Mouse (Mus musculus) heart, postnatal 0 days (tissue): ENCODE measurements around the gene Cmc4. TPM values are rescaled to one million over a fixed set of nuclear protein-coding genes. Genes with fewer than 3 reads are reported as not detected.

Experiments
- ATAC-seq: fragments of 200-750 bp; cut with Nextera tagmentation; 2 replicates; pipeline ENCODE4 v1.8.0; 2017; ENCODE audit warnings: low read depth, moderate number of reproducible peaks, moderate library complexity; ENCODE audit not compliant: insufficient read depth
- DNase-seq: peaks from one replicate; pipeline ENCODE4 v3.0.0-alpha.2; 2016; ENCODE audit warnings: low spot score
- H3K27ac ChIP-seq: fragments of 300-500 bp; sonication (generic); 2 replicates; pipeline ENCODE4 v1.5.1; 2014; ENCODE audit warnings: low read depth, mild to moderate bottlenecking
- H3K27me3 ChIP-seq: fragments of 300-500 bp; sonication (generic); 2 replicates; pipeline ENCODE4 v1.6.1; 2014; ENCODE audit warnings: low read length, mixed read lengths; ENCODE audit not compliant: control insufficient read depth, insufficient read depth
- H3K36me3 ChIP-seq: fragments of 300-500 bp; sonication (generic); replicated peaks from 2 replicates; pipeline ENCODE4 v1.6.1; 2014; ENCODE audit warnings: low read length, mixed read lengths; ENCODE audit not compliant: control insufficient read depth, insufficient read depth
- H3K4me1 ChIP-seq: fragments of 300-500 bp; sonication (generic); 2 replicates; pipeline ENCODE4 v1.6.1; 2014; ENCODE audit warnings: antibody characterized with exemption; ENCODE audit not compliant: control insufficient read depth, insufficient read depth
- H3K4me2 ChIP-seq: fragments of 300-500 bp; sonication (generic); 2 replicates; pipeline ENCODE4 v1.6.1; 2014; ENCODE audit warnings: low read depth, mild to moderate bottlenecking, low read length, moderate library complexity
- H3K4me3 ChIP-seq: fragments of 300-500 bp; sonication (generic); 2 replicates; pipeline ENCODE4 v1.5.1; 2014; ENCODE audit warnings: low read depth, low read length
- H3K9ac ChIP-seq: fragments of 300-500 bp; sonication (generic); replicated peaks from 2 replicates; pipeline ENCODE4 v1.6.1; 2014; ENCODE audit warnings: low read depth, low read length, mixed read lengths
- H3K9me3 ChIP-seq: fragments of 300-500 bp; sonication (generic); replicated peaks from 2 replicates; pipeline ENCODE4 v1.6.1; 2016; ENCODE audit warnings: low read length; ENCODE audit not compliant: control insufficient read depth
- CTCF ChIP-seq: IDR thresholded peaks from 2 replicates; pipeline ENCODE4 v1.5.1; 2016; ENCODE audit warnings: antibody characterized with exemption, control low read depth, low read depth
- EP300 ChIP-seq: IDR thresholded peaks from 2 replicates; pipeline ENCODE4 v1.6.1; 2016; ENCODE audit warnings: antibody characterized with exemption, low read depth
- WGBS: fragments of 180-500 bp; shearing (Covaris S2); extraction: QIAGEN DNeasy Blood & Tissue Kit; methylation state at CpG from one replicate; pipeline ENCODE4 v1.1.7; 2014; 5-methylcytosine and 5-hydroxymethylcytosine counted together
- polyA plus RNA-seq: library from polyadenylated mRNA; unstranded; fragments of >200 nt; fragmentation: Nextera tagmentation; extraction: Ambion mirVana; gene quantifications from 2 replicates; pipeline ENCODE4 v1.2.1, GENCODE M21; 2015
- total RNA-seq: library from RNA; depleted of rRNA; stranded (reverse); fragments of >200 nt; gene quantifications from 2 replicates; pipeline ENCODE4 v1.2.3, GENCODE M21; 2014; ENCODE audit warnings: low replicate concordance

The Cmc4 gene
- total and polyA plus RNA-seq, 2 experiments from 2014 or later = 22.1 to 22.9 TPM

DNA sequence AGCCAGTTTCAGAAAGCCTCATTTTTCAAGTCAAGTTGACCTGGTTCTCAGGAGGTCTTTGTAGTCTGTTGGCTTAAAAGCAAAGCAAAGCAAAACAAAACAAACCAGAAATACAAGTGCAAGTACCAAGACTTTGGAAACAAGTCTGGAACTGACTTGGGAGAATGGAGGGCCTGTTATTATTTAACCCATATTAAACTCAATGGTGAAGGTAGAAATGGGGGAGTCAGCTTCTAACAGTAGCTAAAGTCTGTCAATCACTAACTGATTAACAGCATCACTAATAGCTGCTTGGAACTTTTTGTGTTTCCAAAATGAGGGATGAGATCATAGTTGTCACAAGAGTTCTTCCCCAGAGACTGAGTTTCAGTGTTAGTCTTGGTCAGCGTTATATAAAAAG is 16.9 kb downstream of the Cmc4 start:
- peaks cover 12% of the 10 kb centered on the region; the same call in 1 of the 2 replicates for H3K36me3 ChIP-seq
- no peaks in the 10 kb centered on the region for H3K27me3 ChIP-seq
- H3K4me2 ChIP-seq = no peak overlapping the region
- no peaks in the 10 kb centered on the region for H3K9me3 ChIP-seq
- no peak overlapping the region for H3K27ac ChIP-seq
- WGBS = 77% methylated on average over 1 of the region's 1 CpGs
- H3K9ac ChIP-seq = no peak overlapping the region
- no peaks in the 10 kb centered on the region for H3K4me1 ChIP-seq
- DNase-seq = no peak
- ATAC-seq = no peak
- TF ChIP-seq CTCF (no peak), EP300 (no peak)
- H3K4me3 ChIP-seq = no peak overlapping the region

DNA sequence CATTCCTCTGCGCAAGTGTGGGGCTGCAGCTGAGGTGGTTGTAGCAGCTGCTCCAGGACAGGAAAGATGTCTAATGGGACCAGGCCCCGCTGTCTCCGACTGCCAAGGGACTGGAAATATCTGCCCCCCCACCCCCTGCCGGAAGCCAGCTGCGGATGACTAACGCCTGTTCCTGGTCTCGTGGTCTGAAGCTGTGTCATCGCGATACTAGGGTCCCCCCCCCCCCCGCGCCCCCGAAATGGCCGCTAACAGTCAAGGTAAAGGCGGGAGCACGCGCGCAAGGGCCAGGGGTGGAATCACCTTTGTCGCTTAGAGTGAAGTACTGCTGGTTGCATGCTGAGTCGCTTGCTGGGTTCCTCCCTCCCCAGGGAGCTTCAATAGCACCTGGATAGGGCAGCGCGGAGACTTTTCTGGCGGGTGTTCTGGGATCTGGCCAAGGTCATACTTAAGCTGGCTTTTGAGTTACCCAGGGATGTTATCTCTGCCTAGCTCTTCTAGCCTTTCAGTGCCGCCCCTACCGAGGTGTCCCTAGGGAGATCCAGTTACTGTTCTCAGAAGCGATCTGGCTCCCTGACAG is 34.1 kb downstream of the Cmc4 start, which contains the start of the genes Fundc2 and F8:
Fundc2 (plus strand) TSS at position 205 of the 577 bp plus-strand sequence.
F8 (minus strand) TSS at position 421 of the 577 bp plus-strand sequence.
- TF ChIP-seq EP300 (peak; percentile 88), CTCF (no peak)
- H3K36me3 ChIP-seq = no peaks in the 10 kb centered on the region
- peak within 1 kb of the TSS; percentile 64 for H3K4me3 ChIP-seq
- H3K27me3 ChIP-seq = no peaks in the 10 kb centered on the region
- DNase-seq (peak; percentile 70), ATAC-seq (peak; percentile 98)
- H3K4me1 ChIP-seq = no peaks in the 10 kb centered on the region
- 9% methylated on average over 22 of the region's 25 CpGs for WGBS
- H3K27ac ChIP-seq = peak within 1 kb of the TSS; percentile 97
- H3K9ac ChIP-seq = peak within 1 kb of the TSS; percentile 80
- no peaks in the 10 kb centered on the region for H3K9me3 ChIP-seq
- H3K4me2 ChIP-seq = peak within 1 kb of the TSS; percentile 58

DNA sequence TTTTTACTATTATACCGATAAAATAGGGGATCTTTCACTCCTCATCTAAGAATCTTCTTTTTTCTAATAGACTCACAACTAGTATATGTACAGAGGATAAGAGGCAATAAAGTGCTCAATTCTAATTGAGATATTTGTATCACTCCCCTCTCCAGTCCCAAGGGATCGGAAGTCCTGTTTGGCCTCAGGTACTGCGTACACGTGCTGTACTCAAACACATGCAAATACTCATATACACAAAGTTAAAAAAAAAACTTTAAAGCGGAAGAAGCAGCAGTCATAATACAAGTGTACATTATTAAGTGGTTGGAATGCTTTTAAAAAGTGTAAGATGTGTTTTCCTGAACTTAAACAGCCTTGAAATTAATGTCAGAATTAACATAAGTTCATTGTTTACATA is 34.7 kb downstream of the Cmc4 start:
- no peak for TF ChIP-seq EP300
- TF ChIP-seq CTCF = no peak
- Histone ChIP-seq H3K4me3 (peak overlapping the region; percentile 64), H3K4me2 (peak overlapping the region; percentile 58; the same call in 1 of the 2 replicates), H3K27me3 (no peaks in the 10 kb centered on the region), H3K9ac (no peak overlapping the region), H3K27ac (peak overlapping the region; percentile 97), H3K36me3 (no peaks in the 10 kb centered on the region), H3K9me3 (no peaks in the 10 kb centered on the region), H3K4me1 (no peaks in the 10 kb centered on the region)
- 72% methylated on average over 5 of the region's 5 CpGs for WGBS
- ATAC-seq = no peak
- DNase-seq = no peak

DNA sequence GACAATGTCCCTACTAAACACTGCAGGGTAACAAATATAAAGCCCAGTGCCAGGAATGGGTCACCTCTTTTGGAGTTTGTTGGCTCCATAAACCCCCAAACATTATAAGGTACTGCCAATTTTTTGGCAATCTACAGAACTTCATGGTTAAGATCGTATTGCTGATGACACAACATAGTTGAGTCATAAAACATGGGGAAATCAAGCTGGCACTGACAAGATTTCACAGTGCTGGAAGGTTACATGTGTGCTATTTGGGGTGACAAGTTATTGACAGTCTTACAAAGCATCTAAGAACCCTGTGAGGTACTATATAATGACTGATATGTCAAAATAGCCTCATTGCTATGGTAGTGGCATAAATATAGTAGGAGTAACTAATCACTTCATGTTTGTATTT is 35.2 kb downstream of the Cmc4 start:
- Histone ChIP-seq H3K9ac (no peak overlapping the region), H3K4me3 (no peak overlapping the region), H3K4me2 (no peak overlapping the region), H3K27me3 (no peaks in the 10 kb centered on the region), H3K9me3 (no peaks in the 10 kb centered on the region), H3K4me1 (no peaks in the 10 kb centered on the region), H3K36me3 (no peaks in the 10 kb centered on the region), H3K27ac (no peak overlapping the region)
- no peak for TF ChIP-seq CTCF
- TF ChIP-seq EP300 = no peak
- ATAC-seq (no peak), DNase-seq (no peak)
- WGBS = 75% methylated on average over 1 of the region's 1 CpGs

DNA sequence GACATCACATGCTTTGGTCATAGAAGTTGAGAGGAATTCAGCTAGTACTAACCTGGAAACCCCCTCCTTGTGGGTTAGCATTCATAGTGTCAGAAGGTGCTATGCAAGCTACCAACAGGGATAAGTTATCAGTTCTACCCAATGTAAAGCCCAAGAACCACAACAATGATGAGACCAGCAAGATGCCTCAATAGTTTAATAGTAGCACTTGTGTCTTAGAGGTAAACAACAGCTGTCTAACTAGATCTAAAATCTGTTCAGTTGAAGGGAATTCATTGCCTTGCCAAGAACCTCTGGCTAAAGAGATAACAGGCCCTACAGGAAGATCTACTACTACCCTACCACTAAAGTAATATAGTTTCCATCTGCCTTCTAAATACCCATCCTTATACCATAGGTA is 39.6 kb downstream of the Cmc4 start:
- H3K27me3 ChIP-seq = no peaks in the 10 kb centered on the region
- H3K27ac ChIP-seq = no peak overlapping the region
- H3K4me1 ChIP-seq = no peaks in the 10 kb centered on the region
- no peak for DNase-seq
- TF ChIP-seq CTCF (no peak), EP300 (no peak)
- H3K4me2 ChIP-seq = no peak overlapping the region
- H3K36me3 ChIP-seq = no peaks in the 10 kb centered on the region
- no peak overlapping the region for H3K9ac ChIP-seq
- no peak overlapping the region for H3K4me3 ChIP-seq
- ATAC-seq = no peak
- no peaks in the 10 kb centered on the region for H3K9me3 ChIP-seq
